Mouse (Mus musculus): ENCODE results near the gene Polr1c. TPM values are rescaled to one million over a fixed set of nuclear protein-coding genes. Genes with fewer than 3 reads are reported as not detected.

The Polr1c gene
- total RNA-seq, 2 experiments from 2014 or later = 34.0 to 35.2 TPM

- intact Hi-C loops (cut with DNase I) = no loop called here
- DNase-seq (ENCODE audit: low spot score in 2 of 2) = no peak
Observed at GRCm38 (mm10) chr17:46239516-46240114, 8.2 kb downstream of the Polr1c start.

DNA sequence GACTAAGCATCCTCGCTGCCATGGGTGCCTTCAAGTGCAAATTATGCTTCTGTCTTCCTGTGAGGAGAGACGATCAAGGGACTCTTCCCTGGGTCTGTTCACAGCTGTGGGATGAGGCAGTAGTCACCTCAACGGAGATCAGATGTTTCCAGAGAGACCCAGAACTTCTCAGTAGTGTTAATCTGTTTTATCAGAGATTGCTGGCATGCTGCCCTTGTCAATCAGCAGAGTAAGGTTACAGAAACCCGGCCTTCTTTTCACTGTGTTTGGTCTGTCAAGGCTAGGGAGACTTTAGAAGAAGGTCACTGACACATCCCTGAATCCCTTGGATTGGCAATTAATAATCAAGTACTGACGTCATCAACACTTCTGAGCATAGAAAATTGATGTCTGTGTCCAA is 10.4 kb downstream of the Polr1c start:
- intact Hi-C loops (cut with DNase I) = no loop called here
- no peak for DNase-seq (ENCODE audit: low spot score in 2 of 2)

GRCm38 (mm10) chr17:46237079-46237478 is 10.8 kb downstream of the Polr1c start:
- intact Hi-C loops (cut with DNase I) = no loop called here
- no peak for DNase-seq (ENCODE audit: low spot score in 2 of 2)

- DNase-seq (ENCODE audit: low spot score in 2 of 2) = no peak
- intact Hi-C loops (cut with DNase I) = no loop called here
Observed at GRCm38 (mm10) chr17:46236067-46236466, 11.8 kb downstream of the Polr1c start.

- intact Hi-C loops (cut with DNase I) = no loop called here
- DNase-seq (ENCODE audit: low spot score in 2 of 2) = no peak
Observed at GRCm38 (mm10) chr17:46227576-46227975, 20.3 kb downstream of the Polr1c start.

GRCm38 (mm10) chr17:46221601-46222000 is 26.3 kb downstream of the Polr1c start:
- no peak for DNase-seq (ENCODE audit: low spot score in 2 of 2)
- intact Hi-C loops (cut with DNase I) = no loop called here

- intact Hi-C loops (cut with DNase I) = no loop called here
- DNase-seq (ENCODE audit: low spot score in 2 of 2) = no peak
Observed at GRCm38 (mm10) chr17:46210550-46210949, 37.3 kb downstream of the Polr1c start.

- no peak for DNase-seq (ENCODE audit: low spot score in 2 of 2)
- intact Hi-C loops (cut with DNase I) = no loop called here
Observed at GRCm38 (mm10) chr17:46206676-46207075, 41.2 kb downstream of the Polr1c start.

GRCm38 (mm10) chr17:46203078-46203477 is 44.8 kb downstream of the Polr1c start:
- intact Hi-C loops (cut with DNase I) = no loop called here
- peak; percentile 36 to 50 for DNase-seq (ENCODE audit: low spot score in 2 of 2)

DNA sequence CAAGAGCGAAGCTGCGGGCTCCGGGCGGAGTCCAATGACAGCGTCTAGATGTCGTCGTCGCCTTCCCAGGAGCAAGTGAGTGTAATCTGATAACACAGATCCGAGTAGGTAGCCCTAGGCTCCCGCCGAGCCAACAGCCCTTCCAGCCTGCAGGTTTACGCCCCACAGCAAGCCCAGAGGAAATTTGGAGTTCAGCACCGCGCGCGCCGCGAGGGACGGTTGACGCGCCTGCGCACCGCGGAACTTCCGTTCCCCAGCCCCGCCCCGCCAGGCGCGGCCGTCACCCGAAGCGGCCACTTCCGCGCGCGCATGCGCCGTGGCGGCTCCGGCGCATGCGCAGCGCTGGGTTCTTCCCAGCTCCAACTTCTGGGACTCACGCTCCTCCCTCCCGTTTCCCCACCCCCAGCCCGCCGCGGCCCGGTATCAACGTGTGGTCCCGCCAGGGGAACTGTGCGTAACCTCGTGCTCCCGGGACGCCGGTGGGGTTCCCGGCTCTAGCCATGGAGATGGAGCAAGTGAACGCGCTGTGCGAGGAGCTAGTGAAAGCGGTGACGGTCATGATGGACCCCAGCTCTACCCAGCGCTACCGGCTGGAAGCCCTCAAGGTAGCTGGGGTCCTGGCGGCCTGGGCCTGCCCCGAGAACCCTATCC is 45.3 kb downstream of the Polr1c start, which contains the start of the genes Polh and Xpo5:
Gene Polh, minus strand, starts transcription at position 225 of the 651 bp plus-strand sequence.
Gene Xpo5, plus strand, starts transcription at position 362 of the 651 bp plus-strand sequence.
- peak; percentile 91 to 94 for DNase-seq (ENCODE audit: low spot score in 2 of 2)
- intact Hi-C loops (cut with DNase I) = no loop called here

- intact Hi-C loops (cut with DNase I) = no loop called here
Observed at GRCm38 (mm10) chr17:46201151-46201550, 46.7 kb downstream of the Polr1c start.

More at GRCm38 (mm10) chr17:46201151-46201550, 46.7 kb downstream of the Polr1c start:
- DNase-seq (ENCODE audit: low spot score in 2 of 2) = peak in 1 of 2 experiments; percentile 4

Small RNA genes within 50 kb of the gene (microRNA-seq; reads per million reads assigned to microRNA genes)
- gene Mir693 = 0 reads per million in 2 experiments

Other genes starting within 250 kb of the Polr1c start
- 10 to 100 TPM; 88.1 to 94.7 TPM for gene Vegfa, start 215.7 kb downstream of the Polr1c start, total RNA-seq (2021)
- 10 to 100 TPM; 79.0 to 83.1 TPM for gene Mrps18a, start 137.1 kb downstream of the Polr1c start, total RNA-seq (2021)
- gene Rsph9, start 103.8 kb downstream of the Polr1c start, total RNA-seq (2021) = 10 to 100 TPM; 22.8 to 23.7 TPM
- gene Mad2l1bp, start 94.5 kb downstream of the Polr1c start, total RNA-seq (2021) = 10 to 100 TPM; 13.4 to 15.9 TPM
- 100 to 1,000 TPM in 1 of 2 experiments, 10 to 100 TPM in 1; 95.4 to 106 TPM for gene Gtpbp2, start 87.0 kb downstream of the Polr1c start, total RNA-seq (2021)
- gene Polh, start 45.4 kb downstream of the Polr1c start, total RNA-seq (2021) = 1 to 10 TPM; 6.8 to 7.0 TPM
- 10 to 100 TPM; 37.5 to 40.1 TPM for gene Xpo5, start 45.3 kb downstream of the Polr1c start, total RNA-seq (2021)
- gene Yipf3, start within 50 bp of the Polr1c start, total RNA-seq (2021) = 10 to 100 TPM; 82.1 to 99.3 TPM
- 10 to 100 TPM; 91.0 to 98.8 TPM for gene Lrrc73, start 5.5 kb upstream of the Polr1c start, total RNA-seq (2021)
- gene Tjap1, start 35.0 kb upstream of the Polr1c start, total RNA-seq (2021) = 10 to 100 TPM; 39.1 to 44.9 TPM
- 10 to 100 TPM; 61.2 to 65.1 TPM for gene Dlk2, start 49.4 kb upstream of the Polr1c start, total RNA-seq (2021)
- gene Abcc10, start 80.3 kb upstream of the Polr1c start, total RNA-seq (2021) = 1 to 10 TPM; 8.4 to 8.7 TPM
- gene Zfp318, start 135.7 kb upstream of the Polr1c start, total RNA-seq (2021) = 10 to 100 TPM; 70.9 to 71.5 TPM
- gene Crip3, start 180.9 kb upstream of the Polr1c start, total RNA-seq (2021) = 1 to 10 TPM; 3.3 to 5.3 TPM
- under 1 TPM; 0.53 to 0.89 TPM for gene Slc22a7, start 190.4 kb upstream of the Polr1c start, total RNA-seq (2021)
- gene Ttbk1, start 239.6 kb upstream of the Polr1c start, total RNA-seq (2021) = 100 to 1,000 TPM; 135 to 142 TPM
- gene Dnph1, start 248.7 kb upstream of the Polr1c start, total RNA-seq (2021) = 1 to 10 TPM; 5.2 to 5.3 TPM